Mouse (Mus musculus) embryo, embryonic 11 days (tissue): ENCODE results near the gene Slc25a22.
A peak's percentile ranks its signal among the peaks of the same experiment; 100 is the strongest.
"Not testable (repeated sequence)": the region's sequence is repeated elsewhere in the genome, so short reads cannot be mapped to it uniquely, and the experiment has no call there.

Experiments used
- DNase-seq: peaks from one replicate; pipeline ENCODE4 v3.0.0-alpha.2; 2015

The Slc25a22 gene

GRCm38 (mm10) chr7:141408833-141409232, 28.9 kb downstream of the Slc25a22 start:
- DNase-seq, result peak; percentile 91

DNA sequence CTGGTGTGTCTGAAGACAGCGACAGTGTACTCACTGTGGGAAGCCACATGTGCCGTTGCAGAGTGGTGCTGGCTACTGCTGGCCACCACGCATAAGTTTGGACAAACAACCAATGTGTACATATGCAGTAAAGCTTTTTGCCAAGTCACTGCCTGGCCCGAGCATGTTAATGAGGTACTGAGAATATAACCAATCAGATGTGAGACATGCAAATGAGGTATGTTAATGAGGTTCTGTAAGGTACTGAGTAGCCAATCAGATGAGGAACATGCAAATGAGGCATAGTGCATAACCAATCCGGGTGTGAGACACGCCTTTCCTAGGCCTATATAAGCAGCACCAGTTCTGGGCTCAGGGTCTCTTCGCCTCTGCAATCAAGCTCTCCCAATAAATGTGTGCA, 30.0 kb downstream of the Slc25a22 start:
- DNase-seq, result not testable (repeated sequence)

GRCm38 (mm10) chr7:141405466-141405865, 32.2 kb downstream of the Slc25a22 start:
- no peak for DNase-seq

DNA sequence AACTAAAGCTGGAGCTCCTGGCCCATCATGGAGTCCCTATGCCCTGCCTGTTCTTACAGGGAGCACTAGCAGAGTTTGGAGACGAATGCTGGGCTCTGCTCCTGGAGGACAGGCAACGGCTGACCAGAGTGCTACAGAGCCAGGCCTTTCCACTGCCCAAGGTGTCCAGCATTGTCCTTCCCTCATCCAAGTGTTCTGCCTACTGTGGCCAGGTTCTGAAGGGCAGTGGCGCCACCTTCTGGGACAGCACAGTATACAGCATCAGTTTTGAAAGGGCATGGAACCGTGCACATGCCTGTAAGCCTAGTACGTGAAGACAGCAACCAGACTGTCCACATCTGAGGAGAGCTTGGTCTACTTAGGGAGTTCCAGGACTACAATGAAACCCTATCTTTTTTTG, 34.4 kb downstream of the Slc25a22 start:
- peak; percentile 66 for DNase-seq

- no peak for DNase-seq
Measured at GRCm38 (mm10) chr7:141395348-141395747, 42.3 kb downstream of the Slc25a22 start.

DNA sequence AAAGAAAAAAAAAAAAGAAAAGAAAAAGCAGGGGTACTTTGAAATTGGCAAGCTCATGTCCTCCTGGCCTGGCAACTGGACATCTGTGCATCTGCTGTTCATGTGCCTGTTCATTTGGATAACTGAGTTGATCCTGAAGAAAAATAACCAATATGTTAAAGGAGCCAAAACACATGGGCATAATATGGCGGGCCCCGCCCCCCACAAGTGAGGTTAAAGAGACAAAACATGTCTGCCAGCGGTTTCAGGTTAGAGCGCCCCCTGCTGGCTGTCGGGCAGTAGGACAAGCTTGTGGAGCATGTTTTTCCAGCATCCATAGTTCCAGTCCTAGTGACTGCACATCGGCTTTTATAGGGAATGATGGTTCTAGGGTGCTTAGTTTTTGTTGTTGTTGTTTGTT, 42.9 kb downstream of the Slc25a22 start:
- DNase-seq, result peak; percentile 75

- no peak for DNase-seq
Measured at GRCm38 (mm10) chr7:141394158-141394557, 43.5 kb downstream of the Slc25a22 start.

- DNase-seq, result no peak
Measured at GRCm38 (mm10) chr7:141392552-141393222, 45.0 kb downstream of the Slc25a22 start.

- DNase-seq, result peak; percentile 99
Measured at GRCm38 (mm10) chr7:141391625-141392551, 45.8 kb downstream of the Slc25a22 start, which contains the start of gene Taldo1. Gene Taldo1, plus strand, starts transcription at chr7:141392199.

DNA sequence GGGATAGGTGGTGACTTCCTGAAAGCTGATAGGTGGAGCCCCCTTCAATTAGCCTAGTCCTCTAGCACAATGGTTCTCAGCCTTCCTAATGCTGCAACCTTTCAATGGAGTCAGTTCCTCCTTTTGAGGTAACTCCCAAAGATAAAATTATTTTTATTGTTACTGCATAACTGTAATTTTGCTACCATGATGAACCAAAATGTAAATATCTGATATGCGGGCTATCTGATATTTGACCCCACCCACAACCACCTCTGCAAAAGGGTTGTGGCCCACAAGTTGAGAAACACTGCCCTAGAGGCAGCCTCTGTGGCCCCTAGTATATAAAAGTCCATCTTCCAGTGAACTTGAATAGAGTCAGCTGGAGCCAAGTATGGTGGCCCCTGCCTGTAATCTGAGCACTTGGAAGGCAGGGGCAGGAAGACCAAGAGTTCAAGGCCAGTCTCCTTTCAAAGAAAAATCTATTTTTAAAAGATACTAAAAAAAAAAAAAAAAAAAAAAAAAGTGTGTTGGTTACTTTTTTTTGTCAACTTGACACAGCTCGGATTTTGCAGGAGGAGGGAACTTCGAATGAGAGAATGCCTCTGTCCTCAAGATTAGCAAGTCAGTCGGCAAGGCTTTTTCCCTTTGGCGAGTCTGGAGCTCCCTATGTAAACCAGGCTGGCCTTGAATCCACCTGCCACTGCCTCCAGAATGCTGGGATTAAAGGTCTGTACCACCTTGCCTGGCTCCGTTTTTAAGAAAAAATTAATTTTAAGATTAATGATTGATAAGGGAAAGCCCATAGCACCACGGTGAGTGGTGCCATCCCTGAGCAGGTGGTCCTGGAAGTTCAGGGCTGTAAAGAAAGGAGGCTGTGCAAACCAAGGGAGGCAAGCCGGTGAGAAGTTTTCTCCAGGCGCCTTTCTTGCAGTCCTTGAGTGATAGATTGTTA, 47.1 kb downstream of the Slc25a22 start:
- DNase-seq, result no peak

DNA sequence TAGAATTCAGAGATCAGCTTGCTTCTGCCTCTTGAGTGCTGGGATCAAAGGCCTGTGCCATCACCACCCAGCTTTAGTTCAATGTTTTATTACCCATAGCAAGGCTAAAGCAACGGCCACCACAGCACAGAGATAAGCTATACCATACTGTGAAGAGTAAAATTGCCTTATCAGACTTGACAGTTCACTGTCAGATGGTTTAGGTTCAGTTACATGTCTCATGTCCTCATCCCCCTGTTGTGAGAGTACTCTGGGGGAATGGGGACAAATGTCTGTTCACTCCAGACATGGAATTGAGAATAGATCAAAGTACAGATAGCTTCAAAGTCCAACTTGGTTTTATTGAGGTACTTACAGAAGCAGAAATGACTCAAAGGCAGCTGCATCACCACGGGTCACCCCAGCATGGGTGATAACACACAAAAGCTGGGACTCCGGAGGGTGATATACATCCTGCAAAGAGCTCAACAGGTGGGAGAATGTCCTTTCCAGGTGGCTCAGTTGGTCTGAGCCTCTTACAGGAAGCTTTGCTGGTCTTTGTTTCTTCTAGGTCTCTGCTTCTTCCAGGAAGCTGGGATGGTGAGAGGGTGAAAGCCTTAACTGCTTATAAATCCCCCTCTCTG, 49.1 kb downstream of the Slc25a22 start:
- no peak for DNase-seq

DNA sequence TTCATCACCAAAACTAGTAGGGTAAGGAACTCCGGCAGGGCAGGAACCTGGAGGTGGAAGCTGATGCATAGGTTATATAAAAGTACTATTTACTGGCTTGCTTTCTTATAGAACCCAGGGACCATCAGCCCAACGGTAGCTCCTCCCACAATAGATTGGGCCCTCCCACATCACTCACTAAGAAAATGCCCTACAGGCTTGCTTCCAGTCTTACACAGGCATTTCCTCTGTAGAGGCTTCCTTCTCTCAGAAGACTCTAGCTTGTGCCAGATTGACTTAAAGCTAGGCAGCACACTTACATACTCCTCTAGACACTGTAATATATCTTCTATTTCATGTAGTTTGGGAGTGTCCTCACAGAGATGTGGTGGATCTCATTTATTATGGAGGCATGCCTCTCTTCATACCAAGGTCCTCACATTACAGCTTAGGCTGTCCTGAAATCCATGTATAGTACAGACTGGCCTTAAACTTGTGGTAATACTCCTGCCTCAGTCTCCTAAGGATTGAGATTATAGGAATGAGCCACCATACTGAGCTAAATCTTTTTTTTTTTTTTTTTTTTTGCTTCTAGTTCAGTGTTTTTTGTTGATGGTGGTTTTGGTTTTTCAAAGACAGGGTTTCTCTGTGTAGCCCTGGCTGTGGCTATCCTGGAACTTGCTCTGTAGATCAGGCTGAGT, 49.7 kb downstream of the Slc25a22 start:
- no peak for DNase-seq

- no peak for DNase-seq
Measured at GRCm38 (mm10) chr7:141381068-141381835, 56.4 kb downstream of the Slc25a22 start.
